Mouse (Mus musculus) C2C12 (cell line): ENCODE data around the gene Insyn1. TPM values are rescaled to one million over a fixed set of nuclear protein-coding genes. Genes with fewer than 3 reads are reported as not detected.

ENCODE experiments used
- H3K27me3 ChIP-seq: one replicate; pipeline ENCODE4 v1.6.1; 2011; ENCODE audit not compliant: control insufficient read depth, insufficient read depth, insufficient read length
- H3K36me3 ChIP-seq: one replicate; pipeline ENCODE4 v1.6.1; 2011; ENCODE audit not compliant: control insufficient read depth, insufficient read depth
- H3K4me3 ChIP-seq: one replicate; pipeline ENCODE4 v1.5.1; 2011; ENCODE audit warnings: mild to moderate bottlenecking, control low read depth; ENCODE audit not compliant: poor library complexity, insufficient read depth, severe bottlenecking
- H3K79me2 ChIP-seq: one replicate; pipeline ENCODE4 v1.6.1; 2011; ENCODE audit not compliant: control insufficient read depth, insufficient read depth
- H3K79me3 ChIP-seq: one replicate; pipeline ENCODE4 v1.6.1; 2011; ENCODE audit warnings: low read depth, control low read depth
- H3ac ChIP-seq: one replicate; pipeline ENCODE3; 2011; ENCODE audit warnings: low read depth; ENCODE audit not compliant: control insufficient read depth, insufficient read length
- CEBPB ChIP-seq: IDR thresholded peaks from one replicate; pipeline ENCODE4 v1.6.1; 2011; ENCODE audit warnings: low read depth, mild to moderate bottlenecking, control low read depth, moderate library complexity
- CTCF ChIP-seq: IDR thresholded peaks from one replicate; pipeline ENCODE4 v1.5.1; 2011; ENCODE audit not compliant: control insufficient read depth, insufficient read depth, insufficient read length
- FOSL1 ChIP-seq: IDR thresholded peaks from one replicate; pipeline ENCODE4 v1.8.0; 2011; ENCODE audit warnings: mild to moderate bottlenecking, low read length; ENCODE audit not compliant: poor library complexity, insufficient read depth, severe bottlenecking
- MAX ChIP-seq: IDR thresholded peaks from one replicate; pipeline ENCODE4 v1.6.1; 2011; ENCODE audit warnings: mild to moderate bottlenecking, control low read depth
- MYOD1 ChIP-seq: IDR thresholded peaks from one replicate; pipeline ENCODE4 v1.6.1; 2011; ENCODE audit warnings: low read depth; ENCODE audit not compliant: control insufficient read depth, insufficient read length
- MYOG ChIP-seq: IDR thresholded peaks from one replicate; pipeline ENCODE4 v1.6.1; 2011; ENCODE audit not compliant: control insufficient read depth, insufficient read length; ENCODE audit errors: extremely low read depth
- USF1 ChIP-seq: IDR thresholded peaks from one replicate; pipeline ENCODE4 v1.6.1; 2011; ENCODE audit warnings: low read depth, mild to moderate bottlenecking, control low read depth, moderate library complexity
- polyA plus RNA-seq: library from polyadenylated mRNA; unstranded; fragments of >200 nt; fragmentation: generic; extraction: Trizol; gene quantifications from one replicate; pipeline ENCODE4 v1.2.1, GENCODE M21; 2012; ENCODE audit warnings: missing spikeins

Gene Insyn1
- polyA plus RNA-seq, 1 experiment, result 23.3 TPM

DNA sequence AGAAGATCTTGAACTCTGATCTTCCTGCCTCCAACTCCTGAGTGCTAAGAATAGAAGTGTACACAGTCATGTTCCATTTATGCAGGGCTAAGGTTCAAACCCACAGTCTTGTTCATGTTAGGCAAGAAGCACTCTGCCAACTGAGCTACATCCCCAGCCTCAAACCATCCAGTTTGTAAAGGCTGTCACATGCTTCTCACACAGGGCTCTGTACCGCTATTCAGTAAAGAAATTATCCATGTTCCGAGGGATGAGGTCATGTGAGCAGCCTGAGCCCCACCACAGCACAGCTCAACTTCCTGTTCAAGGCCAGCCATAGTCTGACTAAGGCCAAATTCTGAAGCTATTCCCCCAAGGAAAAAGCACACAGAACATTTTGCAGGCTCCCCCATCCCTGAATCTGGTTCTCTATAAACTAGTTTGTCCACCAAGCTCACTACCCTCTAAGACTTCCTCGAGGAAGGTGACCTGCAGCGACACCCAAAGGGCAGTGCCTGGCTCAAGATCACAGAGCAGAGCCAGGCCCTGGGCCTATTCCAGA, 33.5 kb downstream of the Insyn1 start:
- no peaks in the 10 kb centered on the region for H3K27me3 ChIP-seq
- TF ChIP-seq FOSL1 (no peak), MAX (no peak), USF1 (no peak), CEBPB (no peak), MYOD1 (no peak), MYOG (no peak), CTCF (no peak)

DNA sequence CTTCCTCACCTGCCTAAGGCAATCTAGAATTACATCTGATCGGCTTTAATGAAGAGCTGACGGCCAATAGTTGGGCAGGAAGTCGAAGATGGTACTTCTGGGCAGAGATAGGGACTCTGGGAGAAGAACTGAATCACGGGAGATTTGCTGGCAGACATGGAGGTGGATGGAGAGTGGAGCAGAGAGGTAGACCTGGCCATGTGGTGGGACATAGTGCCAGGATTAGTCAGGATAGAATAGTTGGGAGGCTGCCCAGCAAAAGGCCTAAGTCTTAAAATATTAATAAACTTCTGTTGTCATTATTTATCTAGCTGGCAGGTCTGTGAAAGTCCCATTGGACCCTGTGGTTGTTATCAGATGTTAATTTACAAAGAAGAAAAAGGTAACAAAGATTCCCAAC, 36.7 kb downstream of the Insyn1 start:
- Histone ChIP-seq H3K79me2 (no peaks in the 10 kb centered on the region), H3K79me3 (no peaks in the 10 kb centered on the region), H3K27me3 (no peaks in the 10 kb centered on the region), H3K4me3 (no peak overlapping the region), H3ac (no peak overlapping the region), H3K36me3 (peaks cover 12% of the 10 kb centered on the region)
- no peak for TF ChIP-seq CEBPB
- TF ChIP-seq CTCF, result no peak
- TF ChIP-seq MYOG, result no peak
- no peak for TF ChIP-seq USF1
- TF ChIP-seq MAX, result no peak
- no peak for TF ChIP-seq FOSL1
- no peak for TF ChIP-seq MYOD1

More for the DNA sequence above, 33.5 kb downstream of the Insyn1 start:
- H3K79me3 ChIP-seq, result no peaks in the 10 kb centered on the region
- H3K36me3 ChIP-seq, result peaks cover 6% of the 10 kb centered on the region
- no peaks in the 10 kb centered on the region for H3K79me2 ChIP-seq
- no peak overlapping the region for H3K4me3 ChIP-seq
- H3ac ChIP-seq, result no peak overlapping the region

DNA sequence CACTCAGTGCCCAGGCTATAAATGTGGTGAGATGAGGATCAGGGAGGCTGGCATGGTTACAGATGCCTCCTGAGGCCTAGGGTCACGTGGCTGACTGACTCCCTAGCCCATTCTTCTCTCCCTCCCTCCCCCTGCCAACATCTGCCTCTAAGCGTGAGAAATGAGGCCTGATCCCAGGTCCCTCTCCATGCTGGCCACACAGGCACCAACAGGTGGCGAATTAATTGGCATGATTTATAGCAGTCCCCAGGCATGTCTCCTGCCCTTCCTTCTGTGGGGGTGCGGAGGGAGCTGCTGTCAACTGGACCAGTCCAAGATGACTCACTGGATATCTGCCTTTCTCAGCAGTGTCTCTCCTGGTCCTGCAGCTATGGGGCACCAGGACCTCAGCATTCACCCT, 39.4 kb downstream of the Insyn1 start:
- Histone ChIP-seq H3K36me3 (peaks cover 23% of the 10 kb centered on the region), H3K79me2 (no peaks in the 10 kb centered on the region), H3K4me3 (no peak overlapping the region), H3ac (no peak overlapping the region), H3K27me3 (no peaks in the 10 kb centered on the region), H3K79me3 (no peaks in the 10 kb centered on the region)
- no peak for TF ChIP-seq MYOG
- TF ChIP-seq USF1, result peak; percentile 72
- TF ChIP-seq MYOD1, result peak; percentile 87

DNA sequence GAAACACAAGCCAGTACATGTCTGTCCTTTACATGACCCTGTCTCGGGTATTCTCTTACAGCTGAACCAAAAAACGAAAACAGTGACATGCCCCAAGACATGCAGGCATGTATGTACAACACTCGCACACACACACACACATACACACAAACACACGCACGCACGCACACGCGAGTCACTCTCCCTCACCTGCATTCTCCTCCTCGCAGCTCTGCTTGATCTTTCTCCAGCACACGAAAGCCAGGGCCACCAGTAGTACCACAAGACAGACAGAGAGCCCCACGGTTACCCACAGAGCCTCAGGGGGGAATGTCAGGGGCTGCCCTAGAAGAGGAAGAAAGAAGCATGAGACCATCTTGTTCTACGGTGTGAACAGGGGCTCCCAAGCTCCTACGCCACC, 42.0 kb downstream of the Insyn1 start:
- Histone ChIP-seq H3K36me3 (peaks cover 21% of the 10 kb centered on the region), H3K79me3 (no peaks in the 10 kb centered on the region), H3K4me3 (no peak overlapping the region), H3K27me3 (no peaks in the 10 kb centered on the region), H3K79me2 (no peaks in the 10 kb centered on the region), H3ac (no peak overlapping the region)
- TF ChIP-seq CTCF, result no peak
- no peak for TF ChIP-seq MAX
- TF ChIP-seq FOSL1, result no peak
- TF ChIP-seq CEBPB, result no peak
- TF ChIP-seq MYOG, result no peak
- TF ChIP-seq USF1, result no peak

DNA sequence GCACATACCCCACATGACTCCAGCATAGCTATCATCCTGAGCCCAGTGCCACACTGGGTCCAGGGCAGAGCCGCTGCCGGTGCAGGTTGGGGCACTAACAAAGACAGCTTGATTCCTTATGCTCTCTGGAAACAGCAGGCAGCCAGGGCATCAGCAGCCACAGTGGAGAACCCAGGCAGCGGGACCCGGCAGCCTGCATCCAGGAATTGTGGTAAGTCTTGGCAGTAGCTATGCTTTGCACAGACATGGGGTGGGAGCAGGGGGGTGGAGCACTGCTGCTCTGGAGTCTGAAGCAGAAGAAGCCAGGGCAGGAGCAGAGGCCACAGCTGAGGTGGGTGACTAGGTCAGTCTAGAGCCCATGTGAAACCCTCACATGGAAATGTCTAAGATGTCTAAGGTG, 43.8 kb downstream of the Insyn1 start:
- TF ChIP-seq MAX, result no peak
- no peak for TF ChIP-seq MYOD1
- no peak for TF ChIP-seq CEBPB
- TF ChIP-seq MYOG, result no peak
- no peak for TF ChIP-seq USF1
- TF ChIP-seq FOSL1, result no peak
- TF ChIP-seq CTCF, result no peak
- H3K36me3 ChIP-seq, result peaks cover 21% of the 10 kb centered on the region
- no peak overlapping the region for H3K4me3 ChIP-seq

DNA sequence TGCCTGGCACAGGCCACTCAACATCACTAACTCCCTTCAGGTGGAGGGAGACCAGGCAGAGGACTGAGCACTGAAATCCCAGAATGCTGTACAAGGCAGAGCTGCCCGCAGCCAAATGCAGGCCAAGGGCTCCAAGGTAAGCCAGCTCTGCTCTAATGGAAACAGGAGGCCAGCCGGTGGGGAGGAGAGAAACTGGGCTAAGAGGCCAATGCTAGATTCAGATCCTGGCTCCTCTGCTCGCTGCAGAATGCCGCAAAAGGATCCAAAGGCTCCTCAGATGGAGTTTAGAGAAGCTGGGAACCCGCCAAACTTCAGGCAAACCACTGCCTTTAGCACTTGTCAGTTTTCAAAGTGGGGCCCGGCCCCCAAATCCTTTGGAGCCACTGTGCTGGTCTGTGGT, 44.9 kb downstream of the Insyn1 start:
- Histone ChIP-seq H3K79me3 (no peaks in the 10 kb centered on the region), H3K36me3 (peaks cover 25% of the 10 kb centered on the region), H3K27me3 (no peaks in the 10 kb centered on the region), H3ac (no peak overlapping the region), H3K79me2 (no peaks in the 10 kb centered on the region), H3K4me3 (no peak overlapping the region)
- no peak for TF ChIP-seq CEBPB
- no peak for TF ChIP-seq CTCF
- TF ChIP-seq USF1, result no peak
- TF ChIP-seq MAX, result no peak
- TF ChIP-seq FOSL1, result no peak
- no peak for TF ChIP-seq MYOG
- TF ChIP-seq MYOD1, result no peak

More for the DNA sequence above, 43.8 kb downstream of the Insyn1 start:
- H3K27me3 ChIP-seq, result no peaks in the 10 kb centered on the region
- H3K79me3 ChIP-seq, result no peaks in the 10 kb centered on the region
- no peaks in the 10 kb centered on the region for H3K79me2 ChIP-seq
- no peak overlapping the region for H3ac ChIP-seq
